In the genomic region with DNA sequence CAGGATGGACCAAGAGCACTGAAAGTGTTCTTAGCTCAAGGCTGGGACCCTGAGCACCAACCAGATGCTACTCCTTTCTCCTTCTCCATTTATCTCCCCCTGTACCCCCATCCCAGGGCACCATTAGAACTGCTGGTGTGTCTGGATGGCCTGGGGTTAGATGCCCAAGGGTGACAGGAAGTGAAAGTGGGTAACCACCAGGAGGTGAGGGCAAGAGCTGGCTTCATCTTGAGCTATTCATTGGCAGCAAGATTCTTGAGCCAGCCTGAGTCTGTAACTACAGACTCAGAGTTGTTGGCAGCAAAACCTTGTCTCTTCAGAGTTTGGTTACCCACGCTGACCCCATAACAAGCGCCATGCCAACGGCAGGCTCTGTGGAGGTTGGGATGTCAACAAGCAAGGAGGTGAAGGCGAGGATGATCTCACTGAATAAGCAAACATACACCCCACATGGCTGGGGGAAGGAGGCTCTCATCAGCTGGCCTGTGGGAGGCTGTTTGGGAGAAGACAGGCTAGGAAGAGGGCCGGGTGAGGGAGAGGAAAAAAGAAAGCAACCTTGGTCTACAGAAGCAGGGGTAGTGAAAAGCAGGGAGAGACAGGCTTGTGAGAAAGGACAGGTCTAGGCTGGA, we compare ENCODE assay signal across 14 mouse cellular contexts. TPM values are rescaled to one million over a fixed set of nuclear protein-coding genes. Genes with fewer than 3 reads are reported as not detected.
DNase-seq lines count a peak whose midpoint lies in the region; ATAC-seq and TF ChIP-seq lines count a peak whose summit lies in the region.
"Had no signal": no experiment of that assay in that cellular context is flagged by ENCODE, and none has a peak within 500 bp of the region (broad histone marks: within the 10 kb centered on the region; RNA-seq: fewer than 3 reads in every experiment).

No protein-coding gene starts in this region.

- no peak for TF ChIP-seq CTCF in liver, postnatal 0 days (IDR thresholded peaks at IDR 0.05; ENCODE audit: low read depth)
- no peak for TF ChIP-seq CTCF in midbrain, postnatal 0 days (IDR thresholded peaks at IDR 0.05)

- no peak overlapping the region for H3K9ac ChIP-seq in liver, postnatal 0 days (replicated peaks)
- no peak overlapping the region for H3K9ac ChIP-seq in midbrain, postnatal 0 days (replicated peaks; ENCODE audit: low read length, poor library complexity, severe bottlenecking)
- H3K9ac ChIP-seq: limb, embryonic 12.5 days; neural tube, embryonic 13.5 days had no signal

- peaks cover 10% of the 10 kb centered on the region for H3K4me1 ChIP-seq in liver, postnatal 0 days (ENCODE audit: insufficient read depth)
- H3K4me1 ChIP-seq in midbrain, postnatal 0 days (ENCODE audit: insufficient read depth, low read length): no peaks in the 10 kb centered on the region
- H3K4me1 ChIP-seq: limb, embryonic 12.5 days; neural tube, embryonic 13.5 days had no signal

- TF ChIP-seq EP300 in liver, postnatal 0 days (IDR thresholded peaks at IDR 0.05; ENCODE audit: low read depth): no peak

- no peaks in the 10 kb centered on the region for H3K9me3 ChIP-seq in liver, postnatal 0 days (ENCODE audit: low read length)
- H3K9me3 ChIP-seq in midbrain, postnatal 0 days (ENCODE audit: low read length): no peaks in the 10 kb centered on the region

- intact Hi-C loops in left cerebral cortex, postnatal 10 days (cut with DNase I): no loop called here
- intact Hi-C loops in heart, postnatal 14 days (cut with DNase I): no loop called here

- no peak overlapping the region for H3K4me3 ChIP-seq in liver, postnatal 0 days (ENCODE audit: low read depth, low read length)
- no peak overlapping the region for H3K4me3 ChIP-seq in midbrain, postnatal 0 days (ENCODE audit: low read depth, low read length)
- H3K4me3 ChIP-seq: hindbrain, embryonic 10.5 days; limb, embryonic 12.5 days; neural tube, embryonic 13.5 days had no signal

- WGBS in liver, postnatal 0 days (ENCODE audit: insufficient replicate concordance): 50% methylated on average over 5 of the region's 5 CpGs
- WGBS in midbrain, postnatal 0 days: 81% methylated on average over 5 of the region's 5 CpGs

- peak; percentile 66 for ATAC-seq in liver, postnatal 0 days
- ATAC-seq in cerebellum, adult (ENCODE audit: insufficient number of reproducible peaks, low FRiP score, low TSS enrichment): no peak
- no peak for ATAC-seq in midbrain, postnatal 0 days (ENCODE audit: low FRiP score)

- H3K36me3 ChIP-seq in liver, postnatal 0 days (replicated peaks; ENCODE audit: insufficient read depth, low read length): no peaks in the 10 kb centered on the region
- H3K36me3 ChIP-seq in midbrain, postnatal 0 days (ENCODE audit: insufficient read depth, low read length): no peaks in the 10 kb centered on the region
- H3K36me3 ChIP-seq: hindbrain, embryonic 10.5 days; limb, embryonic 12.5 days; neural tube, embryonic 13.5 days had no signal

- H3K27me3 ChIP-seq in liver, postnatal 0 days (ENCODE audit: insufficient read depth, low read length): no peaks in the 10 kb centered on the region
- H3K27me3 ChIP-seq in midbrain, postnatal 0 days (ENCODE audit: insufficient read depth, low read length): no peaks in the 10 kb centered on the region
- H3K27me3 ChIP-seq: limb, embryonic 12.5 days; neural tube, embryonic 13.5 days had no signal

- peak; percentile 54 to 76 for DNase-seq in left cerebral cortex, adult 18-20 months (ENCODE audit: low spot score in 2 of 2)
- DNase-seq in left cerebral cortex, postnatal 10 days (ENCODE audit: extremely low spot score in 1 of 2, low spot score in 2 of 2): no peak
- peak; percentile 44 for DNase-seq in thymus, postnatal 25 days
- no peak for DNase-seq in thymus, adult 18-20 months
- no peak for DNase-seq in liver, postnatal 0 days
- no peak for DNase-seq in heart, postnatal 14 days
- DNase-seq in midbrain, postnatal 0 days (ENCODE audit: low spot score): no peak
- DNase-seq: heart, adult 18-20 months; kidney, adult 18-20 months; lung, postnatal 4 days had no signal

- no peak overlapping the region for H3K27ac ChIP-seq in liver, postnatal 0 days (ENCODE audit: low read depth)
- no peak overlapping the region for H3K27ac ChIP-seq in midbrain, postnatal 0 days (ENCODE audit: low read depth, low read length)
- H3K27ac ChIP-seq: hindbrain, embryonic 10.5 days; limb, embryonic 12.5 days; neural tube, embryonic 13.5 days had no signal

- H3K4me2 ChIP-seq in liver, postnatal 0 days (ENCODE audit: low read depth, low read length): no peak overlapping the region
- H3K4me2 ChIP-seq in midbrain, postnatal 0 days (ENCODE audit: low read depth, low read length, poor library complexity, severe bottlenecking): no peak overlapping the region
- H3K4me2 ChIP-seq: limb, embryonic 12.5 days; neural tube, embryonic 13.5 days had no signal

RNA-seq across cellular contexts. Expression of gene Slc20a1, which starts 12.2 kb away (rescaled TPM):
- 100 to 1,000 TPM; 174 to 176 TPM for total RNA-seq in left cerebral cortex, adult 18-20 months (2021)
- 100 to 1,000 TPM; 123 to 124 TPM for total RNA-seq in left cerebral cortex, postnatal 10 days (2021)
- polyA plus RNA-seq in liver, postnatal 0 days (2015; fragmentation: Nextera tagmentation; extraction: Ambion mirVana): 20.2 and 24.9 TPM in 2 replicates
- 10 to 100 TPM; 14.0 to 16.8 TPM for total RNA-seq in heart, postnatal 14 days (2021)
- total RNA-seq in midbrain, postnatal 0 days (2014; rRNA removed): 80.0 and 82.2 TPM in 2 replicates
- polyA plus RNA-seq in midbrain, postnatal 0 days (2015; fragmentation: Nextera tagmentation; extraction: Ambion mirVana): 44.9 and 47.7 TPM in 2 replicates

RNA-seq across cellular contexts. Expression of gene Chchd5, which starts 56.9 kb away (rescaled TPM):
- total RNA-seq in left cerebral cortex, adult 18-20 months (2021): 10 to 100 TPM; 10.7 to 11.0 TPM
- total RNA-seq in left cerebral cortex, postnatal 10 days (2021): 10 to 100 TPM; 12.0 to 12.5 TPM
- 12.8 and 13.0 TPM in 2 replicates for polyA plus RNA-seq in liver, postnatal 0 days (2015; fragmentation: Nextera tagmentation; extraction: Ambion mirVana)
- total RNA-seq in heart, postnatal 14 days (2021): 10 to 100 TPM; 10.9 to 11.9 TPM
- 12.2 and 23.6 TPM in 2 replicates for total RNA-seq in midbrain, postnatal 0 days (2014; rRNA removed)
- 14.1 and 14.5 TPM in 2 replicates for polyA plus RNA-seq in midbrain, postnatal 0 days (2015; fragmentation: Nextera tagmentation; extraction: Ambion mirVana)

Comparison
In these comparisons a context has a peak if more than half of its experiments do, and no peak if none do; other contexts are left out.
1. DNase-seq: peak in left cerebral cortex, adult 18-20 months (2 of 2) and thymus, postnatal 25 days (single experiment); none in left cerebral cortex, postnatal 10 days (0 of 2), thymus, adult 18-20 months (0 of 2), liver, postnatal 0 days (single experiment), heart, postnatal 14 days (0 of 2) and midbrain, postnatal 0 days (single experiment).